Mouse (Mus musculus): ENCODE results near the gene Cenpb.

DNA sequence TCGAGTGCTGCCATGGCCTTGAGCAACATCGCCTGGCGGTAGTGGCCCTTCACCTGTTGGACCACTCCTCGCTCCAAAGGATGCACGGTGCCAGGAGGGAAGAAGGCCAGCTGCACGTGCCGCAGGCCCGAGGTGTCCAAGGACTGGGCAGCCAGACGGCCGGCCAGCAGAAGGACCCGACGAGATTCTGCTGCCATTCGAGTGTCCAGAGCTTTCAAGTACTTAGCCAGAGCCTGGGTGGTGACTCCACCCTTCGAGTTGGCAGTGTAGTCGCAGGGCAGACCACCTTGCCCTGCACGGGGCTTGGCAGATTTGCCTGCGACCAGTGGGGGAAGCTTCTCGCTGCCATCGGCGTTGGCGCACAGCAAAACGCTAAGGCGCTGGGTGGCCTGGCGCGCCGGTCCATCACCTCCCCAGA, 1.0 kb downstream of the Cenpb start:
- TF ChIP-seq POLR2A (IDR thresholded peaks at IDR 0.05; ENCODE audit: low read depth, low read length) (no peak), CTCF (IDR thresholded peaks at IDR 0.05; ENCODE audit: borderline replicate concordance, insufficient read depth, low read length) (no peak)

Measured in embryonic fibroblast, embryonic 13.5 days (primary cell).